Mouse (Mus musculus): ENCODE results near the gene Ube2dnl1.

Ube2dnl1 gene

GRCm38 (mm10) chrX:114904712-114905111 is at the start of gene Ube2dnl1:
Gene Ube2dnl1 (plus strand): TSS chrX:114905012.
- DNase-seq (ENCODE audit: low read depth, low spot score), result no peak

DNA sequence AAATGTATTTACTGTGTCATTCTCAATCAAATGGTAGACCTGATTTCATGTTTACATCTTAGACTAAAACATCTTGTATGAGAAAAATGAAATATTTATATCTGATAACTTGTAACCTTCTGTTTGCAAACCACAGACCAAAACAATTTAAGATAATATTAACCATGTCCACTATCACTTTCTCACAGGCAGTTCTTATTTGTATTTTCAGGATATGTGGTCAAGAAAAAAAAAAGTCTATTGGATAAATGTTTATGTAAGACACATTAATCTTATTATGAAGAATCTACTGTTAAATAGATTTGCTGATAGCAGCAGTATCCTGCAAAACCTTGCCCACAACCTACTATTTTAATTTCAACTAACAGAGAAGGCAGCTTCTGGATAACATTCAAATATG is 9.3 kb upstream of the Ube2dnl1 start:
- no peak for DNase-seq (ENCODE audit: low read depth, low spot score)

DNA sequence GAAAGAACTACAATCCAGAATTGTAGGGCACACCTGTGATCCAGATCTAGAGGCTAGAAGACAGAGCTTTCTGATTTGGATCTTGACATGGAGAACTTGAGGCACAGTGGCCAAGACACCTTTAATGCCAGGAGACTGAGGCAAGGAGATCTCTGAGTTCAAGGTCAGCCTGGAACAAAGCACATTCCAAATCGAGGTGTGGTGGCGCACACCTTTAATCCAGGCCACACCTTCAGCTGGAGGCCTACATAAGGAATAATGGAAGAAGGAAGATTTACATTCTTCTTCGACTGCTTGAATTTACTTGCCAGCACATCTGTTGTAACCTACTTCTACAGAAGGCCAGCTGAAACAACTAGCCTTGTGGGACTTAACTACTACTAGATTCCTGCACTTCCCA is 7.3 kb upstream of the Ube2dnl1 start:
- no peak for DNase-seq (ENCODE audit: low read depth, low spot score)

- DNase-seq (ENCODE audit: low read depth, low spot score), result no peak
These were observed 1.4 kb upstream of the Ube2dnl1 start for GRCm38 (mm10) chrX:114903391-114903790.

GRCm38 (mm10) chrX:114907282-114907681 is 2.5 kb downstream of the Ube2dnl1 start, which contains the start of gene Ube2dnl2:
Gene Ube2dnl2 (plus strand): TSS chrX:114907582.
- DNase-seq (ENCODE audit: low read depth, low spot score), result no peak

DNA sequence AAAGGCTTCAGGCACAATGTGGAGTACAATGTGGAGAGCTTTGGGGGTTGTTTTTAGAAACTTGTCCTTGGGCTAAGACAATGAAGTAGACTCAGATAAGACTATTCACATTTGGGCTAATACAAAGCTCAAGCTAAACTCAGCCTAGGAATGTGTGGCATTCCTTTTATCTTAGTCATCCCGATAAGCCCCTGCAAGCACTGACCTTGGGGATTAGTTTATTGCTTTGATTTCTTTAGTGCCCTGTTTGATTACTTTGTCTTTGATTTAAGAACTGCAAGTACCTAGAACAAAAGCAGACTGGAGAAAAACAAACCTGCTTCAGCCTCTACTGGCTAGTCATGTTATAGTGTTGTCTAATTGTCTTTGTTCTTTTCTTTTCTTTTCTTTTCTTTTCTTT is 50.3 kb downstream of the Ube2dnl1 start:
- no peak for DNase-seq (ENCODE audit: low read depth, low spot score)

Measured in CD4-positive helper T cell, adult 2 months (primary cell).